Mouse (Mus musculus) embryonic stem cell, embryonic (primary cell): ENCODE data around the gene Cmc2.

Source experiments
- CTCF ChIA-PET, 4 experiments: fragments of 300-600 bp in 2 of 4; fragments of 350-600 bp in 2 of 4; sonication (Branson Sonifier 250); formaldehyde crosslinking; loops; one replicate each; lab custom pipeline; 2022; ENCODE audit warnings: inconsistent platforms in 2 of 4; lab: Charles Lee
- POLR2A ChIA-PET, 4 experiments: fragments of 300-600 bp in 2 of 4; fragments of 350-600 bp in 2 of 4; sonication (Branson Sonifier 250); formaldehyde crosslinking; loops; one replicate each; lab custom pipeline; 2022; ENCODE audit warnings: antibody characterized with exemption in 4 of 4, inconsistent platforms in 1 of 4; lab: Charles Lee

Cmc2 gene

GRCm38 (mm10) chr8:116921337-116922059, at the start of gene Cmc2, which contains the start of gene Cenpn:
Cmc2 (minus strand) TSS chr8:116921455.
Cenpn (plus strand) TSS chr8:116921730.
- ChIA-PET CTCF (interaction anchor here in 3 of 4 experiments (0.5 to 2.7 kb wide), 8 partner anchors 22 to 147 kb away, joined by 3 to 12 read pairs (median 3); partner anchors contain the start of genes Atmin (in 2 of the 3) and 1700030J22Rik (in 1 of the 3)), POLR2A (interaction anchor here (0.6 to 3.7 kb wide), 55 partner anchors 9 to 411 kb away, joined by 3 to 32 read pairs (median 4); partner anchors contain the start of genes 1700030J22Rik (in 3 of the 4), Gcsh (in 3 of the 4) and Atmin (in 1 of the 4))

DNA sequence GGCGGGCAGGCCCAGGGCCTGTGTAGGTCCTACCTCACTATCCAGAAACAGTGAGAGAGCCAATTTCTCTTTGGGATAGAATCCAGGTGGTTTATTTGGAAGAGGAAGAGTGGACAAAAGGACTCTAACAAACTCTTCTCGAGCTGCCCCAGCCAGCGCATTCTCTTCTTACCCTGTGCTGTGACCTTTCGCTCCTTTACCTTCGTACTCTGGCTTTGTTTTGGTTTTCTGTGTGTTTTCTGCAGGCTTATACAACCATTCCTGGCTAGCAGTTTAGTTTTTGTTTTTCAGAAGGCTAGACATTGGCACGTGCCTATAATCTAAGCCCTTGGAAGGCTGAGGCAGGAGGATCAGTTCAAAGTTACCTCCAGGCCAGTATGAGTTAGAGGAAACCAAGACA, 48.3 kb upstream of the Cmc2 start:
- CTCF ChIA-PET: interaction anchor here in 1 of 4 experiments (0.6 kb wide), 1 partner anchor 9 kb away, joined by 4 read pairs; the partner anchor contains the start of gene 1700030J22Rik
- POLR2A ChIA-PET: interaction anchor here in 2 of 4 experiments (1.1 to 1.2 kb wide), 3 partner anchors 9 to 16 kb away, joined by 3 to 6 read pairs (median 3); partner anchors contain the start of gene 1700030J22Rik (in 1 of the 2)

DNA sequence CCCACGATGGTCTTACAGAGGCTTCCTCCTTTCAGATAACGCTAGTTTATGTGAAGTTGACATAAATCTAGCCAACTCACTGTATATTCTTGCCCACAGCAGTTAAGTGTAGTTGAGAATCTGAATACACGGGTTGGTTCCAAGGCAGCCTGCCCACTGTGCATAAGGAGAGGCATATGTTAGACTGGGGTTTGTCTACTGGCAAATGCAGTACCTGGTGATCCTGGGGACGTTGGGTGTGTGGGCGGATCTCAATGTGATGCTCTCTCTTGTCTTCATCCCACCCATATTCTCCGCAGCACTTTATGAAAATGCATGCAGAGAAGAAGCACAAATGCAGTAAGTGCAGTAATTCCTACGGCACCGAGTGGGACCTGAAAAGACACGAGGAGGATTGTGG, 33.2 kb upstream of the Cmc2 start:
- ChIA-PET CTCF (interaction anchor here in 1 of 4 experiments (0.6 kb wide), 1 partner anchor 153 kb away, joined by 7 read pairs; no protein-coding TSS in a partner anchor), POLR2A (interaction anchor here in 1 of 4 experiments (0.8 kb wide), 1 partner anchor 9 kb away, joined by 3 read pairs; no protein-coding TSS in a partner anchor)

DNA sequence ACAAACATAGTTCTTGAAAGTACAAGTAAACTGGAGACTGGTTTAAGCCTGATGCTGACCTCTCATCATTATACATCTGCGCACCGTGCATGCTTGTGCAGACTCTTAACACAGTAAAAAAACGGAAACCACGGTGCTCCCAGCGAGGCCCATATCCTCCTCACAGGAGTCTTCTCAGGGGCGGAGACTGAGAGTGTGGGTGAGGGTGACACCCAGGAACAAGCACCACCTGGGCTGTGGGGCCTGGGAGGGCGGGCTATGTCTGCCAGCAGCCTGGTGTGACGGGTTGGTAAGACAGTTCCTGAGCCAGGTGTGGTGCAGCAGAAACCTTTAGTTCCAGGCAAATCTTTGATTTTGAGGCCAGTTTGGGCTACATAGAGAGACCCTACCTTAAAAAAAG, 31.2 kb upstream of the Cmc2 start:
- POLR2A ChIA-PET: interaction anchor here in 2 of 4 experiments (0.6 to 1.7 kb wide), 3 partner anchors 8 to 160 kb away, joined by 3 to 6 read pairs (median 6); partner anchors contain the start of genes Atmin (in 1 of the 2) and Gcsh (in 1 of the 2)

GRCm38 (mm10) chr8:116951778-116952177, 30.5 kb upstream of the Cmc2 start:
- CTCF ChIA-PET: no interaction called here

More for the DNA sequence above, 31.2 kb upstream of the Cmc2 start:
- CTCF ChIA-PET: interaction anchor here in 1 of 4 experiments (1.4 kb wide), 1 partner anchor 28 kb away, joined by 4 read pairs; no protein-coding TSS in a partner anchor

GRCm38 (mm10) chr8:116951369-116951768, 30.1 kb upstream of the Cmc2 start:
- ChIA-PET POLR2A (interaction anchor here in 2 of 4 experiments (0.6 to 1.4 kb wide), 3 partner anchors 10 to 42 kb away, joined by 3 to 4 read pairs (median 3); partner anchors contain the start of gene Gcsh (in 1 of the 2)), CTCF (interaction anchor here in 2 of 4 experiments (0.6 to 0.7 kb wide), 2 partner anchors 33 to 129 kb away, joined by 3 to 4 read pairs; no protein-coding TSS in a partner anchor)

More at GRCm38 (mm10) chr8:116951778-116952177, 30.5 kb upstream of the Cmc2 start:
- POLR2A ChIA-PET: interaction anchor here in 2 of 4 experiments (0.6 to 1.4 kb wide), 3 partner anchors 24 to 161 kb away, joined by 3 to 6 read pairs (median 3); partner anchors contain the start of gene Gcsh (in 1 of the 2)

- POLR2A ChIA-PET: interaction anchor here in 2 of 4 experiments (0.5 to 5.7 kb wide), 10 partner anchors 11 to 360 kb away, joined by 3 to 32 read pairs (median 3); partner anchors contain the start of genes Cenpn (in 1 of the 2), Cmc2 (in 1 of the 2) and Gcsh (in 1 of the 2)
- CTCF ChIA-PET: no interaction called here
These were observed 26.3 kb upstream of the Cmc2 start for GRCm38 (mm10) chr8:116947589-116947988.

- ChIA-PET POLR2A (interaction anchor here in 3 of 4 experiments (0.5 to 5.7 kb wide), 20 partner anchors 9 to 402 kb away, joined by 3 to 32 read pairs (median 4); partner anchors contain the start of genes Cmc2 (in 2 of the 3), Gcsh (in 2 of the 3), 1700030J22Rik (in 1 of the 3) and Cenpn (in 1 of the 3)), CTCF (interaction anchor here (0.6 to 1.1 kb wide), 6 partner anchors 19 to 799 kb away, joined by 3 read pairs; partner anchors contain the start of gene Cenpn (in 1 of the 4))
These were observed 25.6 kb upstream of the Cmc2 start for GRCm38 (mm10) chr8:116946851-116947250.

DNA sequence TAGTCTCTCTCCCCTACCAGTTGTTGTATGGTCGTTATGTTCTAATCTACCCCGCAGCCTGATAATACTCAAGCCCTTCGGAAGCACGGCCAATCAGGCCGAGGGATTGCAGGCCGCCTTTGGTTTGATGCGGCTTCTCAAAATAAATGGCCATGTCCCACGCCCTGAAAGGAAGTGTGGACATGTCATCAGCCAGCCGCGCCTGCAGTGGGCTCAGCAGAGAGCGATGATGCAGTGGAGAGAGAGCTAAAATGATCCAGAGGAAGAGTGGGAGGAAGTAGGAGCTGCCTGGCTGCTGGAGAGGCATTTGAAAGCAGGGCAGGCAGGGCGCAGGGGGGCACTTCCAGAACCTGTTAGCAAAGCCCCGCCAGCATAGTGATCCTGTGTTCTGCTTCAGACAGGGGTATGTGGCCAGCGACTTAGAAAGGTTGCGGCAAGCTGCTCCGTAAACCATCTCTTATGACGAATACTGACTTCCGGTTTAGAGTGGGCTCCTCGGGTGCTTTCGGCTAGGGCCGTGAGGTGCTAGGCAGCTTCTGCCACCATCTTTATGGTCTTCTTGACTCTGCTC, 25.1 kb upstream of the Cmc2 start:
- ChIA-PET CTCF (interaction anchor here in 3 of 4 experiments (0.7 to 3.1 kb wide), 4 partner anchors 18 to 800 kb away, joined by 3 to 15 read pairs (median 3); partner anchors contain the start of genes 1700030J22Rik (in 1 of the 3) and Cenpn (in 1 of the 3)), POLR2A (interaction anchor here in 3 of 4 experiments (0.7 to 5.7 kb wide), 24 partner anchors 8 to 190 kb away, joined by 3 to 32 read pairs (median 4); partner anchors contain the start of genes Gcsh (in 3 of the 3), Cmc2 (in 2 of the 3), 1700030J22Rik (in 1 of the 3) and Cenpn (in 1 of the 3))

GRCm38 (mm10) chr8:116945169-116945910, 24.1 kb upstream of the Cmc2 start:
- CTCF ChIA-PET: interaction anchor here in 3 of 4 experiments (0.6 to 3.1 kb wide), 3 partner anchors 33 to 1243 kb away, joined by 5 to 15 read pairs (median 7); partner anchors contain the start of gene 1700030J22Rik (in 1 of the 3)
- POLR2A ChIA-PET: interaction anchor here in 3 of 4 experiments (0.9 to 5.7 kb wide), 20 partner anchors 8 to 71 kb away, joined by 3 to 32 read pairs (median 7); partner anchors contain the start of genes 1700030J22Rik (in 3 of the 3), Gcsh (in 3 of the 3), Cmc2 (in 2 of the 3) and Cenpn (in 1 of the 3)

- CTCF ChIA-PET: interaction anchor here in 3 of 4 experiments (0.6 to 3.1 kb wide), 5 partner anchors 17 to 1332 kb away, joined by 3 to 15 read pairs (median 6); partner anchors contain the start of genes 1700030J22Rik (in 1 of the 3), Cenpn (in 1 of the 3) and Cmc2 (in 1 of the 3)
- POLR2A ChIA-PET: interaction anchor here in 3 of 4 experiments (0.6 to 5.7 kb wide), 29 partner anchors 9 to 81 kb away, joined by 3 to 32 read pairs (median 6); partner anchors contain the start of genes 1700030J22Rik (in 3 of the 3), Cenpn (in 2 of the 3), Cmc2 (in 2 of the 3) and Gcsh (in 2 of the 3)
These were observed 23.1 kb upstream of the Cmc2 start for GRCm38 (mm10) chr8:116944385-116944696.

GRCm38 (mm10) chr8:116943555-116944384, 22.5 kb upstream of the Cmc2 start:
- ChIA-PET CTCF (interaction anchor here in 3 of 4 experiments (0.5 to 3.1 kb wide), 8 partner anchors 16 to 1195 kb away, joined by 3 to 15 read pairs (median 5); partner anchors contain the start of genes 1700030J22Rik (in 2 of the 3), Cmc2 (in 2 of the 3) and Cenpn (in 1 of the 3)), POLR2A (interaction anchor here in 3 of 4 experiments (0.6 to 5.7 kb wide), 27 partner anchors 9 to 270 kb away, joined by 3 to 32 read pairs (median 6); partner anchors contain the start of genes 1700030J22Rik (in 3 of the 3), Cenpn (in 2 of the 3), Cmc2 (in 2 of the 3) and Gcsh (in 2 of the 3))

DNA sequence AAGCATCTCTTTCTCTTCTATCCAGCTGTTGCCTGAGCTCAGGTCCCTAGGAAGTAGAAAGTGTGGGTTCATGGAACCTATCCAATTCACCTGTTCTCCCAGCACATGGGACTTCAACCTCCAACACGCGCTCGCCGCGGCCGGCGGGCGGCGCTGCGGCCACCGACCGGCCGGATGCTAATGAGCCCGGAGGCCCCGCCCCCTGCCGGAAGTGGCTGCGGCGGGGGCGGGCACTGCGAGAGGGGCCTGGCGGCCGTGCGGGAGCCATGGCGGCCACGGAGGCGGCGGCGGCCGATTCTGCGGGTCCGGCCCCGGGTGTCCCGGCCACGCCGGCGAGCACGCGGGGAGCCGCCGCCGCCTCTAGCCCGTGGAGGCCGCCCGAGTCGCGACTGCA, 21.9 kb upstream of the Cmc2 start, which contains the start of gene Atmin:
Gene Atmin (plus strand): TSS at position 233 of the 394 bp plus-strand sequence.
- POLR2A ChIA-PET: interaction anchor here in 3 of 4 experiments (0.7 to 5.7 kb wide), 14 partner anchors 9 to 269 kb away, joined by 3 to 32 read pairs (median 10); partner anchors contain the start of genes 1700030J22Rik (in 3 of the 3), Gcsh (in 2 of the 3), Cenpn (in 1 of the 3) and Cmc2 (in 1 of the 3)
- CTCF ChIA-PET: interaction anchor here in 3 of 4 experiments (0.7 to 3.1 kb wide), 8 partner anchors 9 to 35 kb away, joined by 3 to 15 read pairs (median 4); partner anchors contain the start of genes 1700030J22Rik (in 2 of the 3), Cmc2 (in 2 of the 3) and Cenpn (in 1 of the 3)

DNA sequence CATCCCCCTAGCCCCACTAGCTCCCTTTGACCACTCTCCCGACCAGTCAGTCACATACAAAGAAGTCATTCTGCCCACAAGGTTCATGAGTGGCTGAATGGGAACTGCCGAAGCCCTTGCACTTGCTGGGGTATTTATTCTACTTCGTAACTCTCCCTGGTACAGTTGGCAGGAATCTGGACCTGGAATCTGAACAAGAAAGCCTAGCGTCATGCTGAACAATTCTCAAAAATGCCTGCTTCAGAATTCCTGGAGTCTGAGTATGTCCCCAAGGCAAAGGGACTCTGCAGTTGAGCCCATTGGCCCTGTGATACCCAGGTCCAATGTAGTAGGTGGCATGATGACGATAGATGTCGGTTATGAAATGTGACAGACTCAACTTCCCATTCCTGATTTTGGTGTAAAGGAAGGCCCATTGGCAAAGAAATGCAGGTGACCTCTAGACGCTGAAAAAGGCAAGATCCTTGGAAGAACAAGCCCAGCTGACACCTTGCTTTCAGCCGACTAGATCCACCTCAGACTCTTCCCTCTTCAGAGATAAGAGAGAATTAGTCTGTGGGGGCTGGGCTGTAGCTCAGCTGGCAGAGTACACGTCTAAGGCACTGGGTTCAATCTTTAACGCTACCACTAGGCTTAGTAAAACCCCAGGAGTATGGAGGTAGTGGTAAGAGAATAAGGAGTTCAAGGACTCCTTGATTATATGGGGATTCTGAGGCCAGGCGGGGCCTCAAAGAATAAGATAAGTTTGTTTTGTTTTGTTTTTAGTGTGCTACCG, 21.2 kb upstream of the Cmc2 start:
- ChIA-PET CTCF (interaction anchor here in 3 of 4 experiments (0.7 to 1.7 kb wide), 4 partner anchors 8 to 36 kb away, joined by 3 to 7 read pairs (median 4); partner anchors contain the start of gene 1700030J22Rik (in 2 of the 3)), POLR2A (interaction anchor here in 3 of 4 experiments (0.7 to 5.7 kb wide), 6 partner anchors 21 to 268 kb away, joined by 3 to 32 read pairs (median 6); partner anchors contain the start of genes Cenpn (in 2 of the 3), 1700030J22Rik (in 1 of the 3), Cmc2 (in 1 of the 3) and Gcsh (in 1 of the 3))
